Mouse (Mus musculus) ES-Bruce4 (cell line): Measurements from ENCODE around the gene Iah1.

ENCODE experiments used
- CTCF ChIP-seq: IDR thresholded peaks from one replicate; pipeline ENCODE4 v1.8.1; 2011; ENCODE audit warnings: low read depth, low read length
- EP300 ChIP-seq: IDR thresholded peaks from 2 replicates; pipeline ENCODE4 v1.6.1; 2011; ENCODE audit warnings: low read depth, low read length; ENCODE audit not compliant: insufficient read depth
- POLR2A ChIP-seq: IDR thresholded peaks from one replicate; pipeline ENCODE4 v1.8.1; 2011; ENCODE audit warnings: low read length; ENCODE audit not compliant: insufficient read depth

GRCm38 (mm10) chr12:21298856-21299255 lies 17.3 kb upstream of the Iah1 start:
- TF ChIP-seq POLR2A: no peak
- TF ChIP-seq EP300: no peak
- TF ChIP-seq CTCF: no peak
